Mouse (Mus musculus): ENCODE measurements around the gene Stxbp5l.
"Not testable (repeated sequence)": the region's sequence is repeated elsewhere in the genome, so short reads cannot be mapped to it uniquely, and the experiment has no call there.

Stxbp5l gene

DNA sequence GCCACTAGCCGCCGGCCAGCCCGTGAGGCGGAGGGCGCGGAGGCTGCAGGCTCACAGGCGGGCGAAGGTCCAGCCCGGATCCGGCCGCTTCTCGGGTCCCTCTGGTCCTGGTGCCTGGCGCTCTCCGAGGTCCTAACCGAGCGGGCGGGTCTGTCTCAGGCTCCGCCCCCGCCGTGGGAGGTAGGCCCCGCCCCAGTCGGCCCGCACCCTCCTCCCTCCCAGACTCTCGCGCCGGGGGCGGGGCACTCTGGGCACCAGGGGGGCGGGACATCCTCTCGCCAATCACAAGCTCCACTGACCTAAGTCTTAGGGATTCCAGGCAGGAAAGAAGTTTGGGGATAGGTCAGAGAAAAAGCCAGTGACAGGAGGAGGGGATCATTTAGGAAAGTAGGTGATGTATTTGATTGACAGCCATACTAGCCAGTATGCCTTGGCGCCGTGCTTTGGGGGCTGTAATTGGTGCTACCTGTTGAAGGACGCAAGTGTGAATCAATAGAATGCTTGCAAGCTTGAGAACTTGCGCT is at the start of gene Stxbp5l:
Stxbp5l (minus strand) TSS at position 142 of the 524 bp plus-strand sequence.
- peak; percentile 79 to 81 for DNase-seq (ENCODE audit: low spot score in 2 of 2)

DNA sequence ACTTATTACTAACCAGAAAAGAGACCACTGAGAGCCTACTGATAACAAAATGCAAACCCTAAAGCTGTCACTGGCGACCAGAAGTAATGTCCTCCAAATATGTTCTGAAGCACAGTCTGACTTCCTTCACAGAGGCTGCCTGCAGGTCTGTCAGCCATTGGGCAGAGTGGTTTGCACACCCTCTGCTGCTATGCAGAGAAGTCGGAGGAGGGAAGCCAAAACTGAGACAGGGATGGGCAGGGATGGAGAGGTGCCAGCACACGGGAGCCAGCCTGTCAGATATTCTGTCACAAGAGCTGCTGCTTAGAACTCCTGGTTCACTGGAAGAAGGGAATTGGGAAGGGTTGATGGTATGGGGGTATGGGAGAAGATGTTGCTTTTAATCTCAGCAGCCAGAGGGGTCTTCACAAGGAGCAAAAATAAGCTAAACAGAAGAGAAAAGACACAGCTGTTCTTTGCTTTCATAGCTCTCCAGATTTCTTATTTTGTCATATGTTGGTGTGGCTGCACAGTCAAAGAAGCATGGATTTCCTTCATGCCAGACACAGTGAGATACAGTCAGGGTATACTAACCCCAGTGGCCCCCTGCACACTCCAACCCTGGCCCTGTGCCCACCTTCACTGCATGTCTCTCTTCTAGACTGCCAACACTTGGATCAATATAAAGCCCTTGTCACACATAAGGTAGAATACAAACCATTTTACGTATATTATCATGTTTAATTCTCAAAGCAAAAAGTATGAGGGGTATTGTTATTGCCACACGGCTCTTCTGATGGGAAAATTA is 48.8 kb upstream of the Stxbp5l start:
- DNase-seq (ENCODE audit: low spot score in 2 of 2): no peak

DNA sequence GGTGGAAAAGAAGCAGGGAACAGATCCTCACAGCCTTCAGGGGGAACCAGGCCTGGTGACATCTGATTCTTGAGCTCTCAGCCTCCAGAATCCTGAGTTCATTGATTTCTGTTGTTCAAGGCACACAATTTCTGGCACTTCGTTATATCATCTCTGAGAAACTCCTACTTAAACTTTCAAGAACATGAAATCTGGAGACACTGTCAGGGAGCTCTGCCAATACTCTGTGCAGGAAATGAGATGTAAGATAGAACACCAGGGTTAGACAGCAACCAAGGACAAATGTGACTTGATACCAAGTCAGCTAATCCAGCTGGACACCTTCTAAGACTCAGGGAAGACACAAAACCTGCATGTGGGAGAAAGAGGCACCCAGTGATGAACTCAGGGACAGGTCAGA is 40.7 kb upstream of the Stxbp5l start:
- DNase-seq (ENCODE audit: low spot score in 2 of 2): no peak

DNA sequence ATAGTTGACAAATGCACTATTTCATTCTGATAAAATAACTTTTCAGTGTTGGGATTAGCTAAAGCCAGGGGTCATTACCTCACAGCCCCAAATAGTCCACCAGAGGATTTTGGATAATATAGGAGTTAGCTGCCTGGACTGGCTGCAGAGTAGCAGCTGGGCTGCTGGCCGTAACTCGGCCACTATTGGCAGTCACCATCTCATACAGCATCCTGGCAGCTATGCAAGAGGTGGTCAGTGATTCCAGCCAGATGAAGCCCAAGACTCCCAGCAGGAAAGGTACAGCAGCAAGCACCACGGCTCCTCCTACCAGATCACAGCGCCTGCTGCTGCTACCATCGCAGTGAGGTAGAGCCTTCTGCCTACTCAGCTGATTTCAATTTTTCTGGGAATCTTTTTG is 38.1 kb upstream of the Stxbp5l start:
- DNase-seq (ENCODE audit: low spot score in 2 of 2): no peak

DNA sequence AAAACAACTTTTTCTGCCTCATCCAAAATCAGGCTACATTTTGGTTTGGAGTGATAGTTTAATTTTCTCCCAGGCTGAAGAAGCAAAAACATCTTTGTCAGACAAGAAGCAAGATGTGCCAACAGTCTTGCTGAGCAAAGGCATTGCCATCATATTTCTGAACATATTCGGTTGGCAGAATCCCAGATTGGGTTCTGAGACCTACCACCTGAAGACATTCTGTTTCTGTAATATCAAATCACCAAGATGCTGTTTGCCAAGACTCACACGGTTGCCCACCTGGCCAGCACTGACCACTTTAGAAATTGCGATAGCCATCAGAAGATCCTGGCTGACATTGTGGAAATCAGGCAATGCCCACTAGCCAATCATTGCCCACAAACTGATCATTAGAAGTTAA is 37.1 kb upstream of the Stxbp5l start:
- no peak for DNase-seq (ENCODE audit: low spot score in 2 of 2)

DNA sequence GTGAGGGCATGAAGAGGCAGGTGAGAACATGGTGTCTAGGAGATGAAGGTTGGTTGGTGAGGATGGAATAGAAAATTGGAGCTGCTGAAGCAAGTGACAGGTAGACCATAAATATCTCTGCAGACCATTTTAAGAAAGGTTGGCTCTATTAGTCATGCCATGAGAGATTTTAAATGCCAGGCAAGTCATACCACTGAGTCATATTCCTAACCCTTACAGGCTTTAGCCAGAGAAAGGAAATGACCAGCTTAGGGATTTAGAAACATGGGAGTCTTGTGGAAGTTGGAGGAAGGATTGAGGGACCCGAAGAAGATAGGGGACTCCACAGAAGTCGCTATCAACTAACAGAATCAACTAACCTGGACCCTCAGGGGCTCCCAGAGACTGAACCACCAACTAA is 35.8 kb upstream of the Stxbp5l start:
- DNase-seq (ENCODE audit: low spot score in 2 of 2): no peak

DNA sequence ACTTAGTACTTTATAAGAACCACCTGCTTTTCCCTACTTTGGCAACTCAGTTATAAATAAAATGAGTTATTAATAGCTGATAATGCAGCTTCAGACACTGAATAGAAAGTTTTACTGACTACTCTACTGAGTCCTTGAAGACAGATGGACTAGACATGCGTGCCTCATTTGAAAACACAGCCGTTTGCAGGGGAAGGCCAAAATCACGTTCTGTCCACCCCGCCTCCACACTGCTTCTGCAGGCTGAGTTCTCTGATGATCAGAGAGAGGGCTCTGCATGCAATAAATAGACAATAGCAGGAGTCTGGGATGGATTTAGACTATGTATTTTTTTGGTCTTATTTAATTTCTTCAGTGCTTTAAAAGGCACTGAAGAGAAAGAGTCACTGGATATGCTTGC is 20.8 kb upstream of the Stxbp5l start:
- DNase-seq (ENCODE audit: low spot score in 2 of 2): no peak

DNA sequence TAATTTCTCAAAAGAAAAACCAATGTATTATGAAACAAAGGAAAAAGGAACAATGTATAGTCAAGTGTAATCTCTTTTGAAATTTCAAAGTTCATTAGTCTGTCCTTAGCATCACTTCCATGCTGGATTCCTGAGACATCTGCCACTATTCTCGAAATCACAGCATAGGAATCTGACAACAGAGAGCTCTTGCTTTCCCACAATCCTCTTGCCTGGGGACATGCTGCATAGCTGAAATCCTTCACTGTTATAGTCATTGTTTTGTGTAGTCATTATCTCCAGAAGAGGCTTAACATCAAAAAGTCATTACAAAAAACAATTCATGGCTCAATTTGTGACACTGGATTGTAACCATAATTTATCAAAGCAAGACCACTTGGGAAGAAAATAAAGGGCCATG is 20.2 kb upstream of the Stxbp5l start:
- DNase-seq (ENCODE audit: low spot score in 2 of 2): no peak

DNA sequence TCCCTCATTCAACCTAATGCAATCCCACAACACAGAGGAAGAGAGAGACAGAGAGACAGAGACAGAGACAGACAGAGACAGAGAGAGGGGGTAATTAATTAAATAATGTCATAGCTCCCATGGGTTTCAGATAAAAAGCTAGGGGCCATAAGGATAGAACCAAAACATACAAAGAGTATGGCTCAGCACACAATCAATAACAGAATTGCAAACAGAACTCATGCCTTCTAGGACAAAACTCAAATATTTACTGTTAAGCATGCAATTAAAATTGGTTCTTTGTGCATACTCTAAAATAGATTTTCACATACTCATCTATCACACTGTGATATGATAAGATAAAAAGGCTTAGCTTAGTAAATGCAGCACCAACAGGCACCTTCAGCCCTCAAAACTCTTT is 5.2 kb upstream of the Stxbp5l start:
- no peak for DNase-seq (ENCODE audit: low spot score in 2 of 2)

DNA sequence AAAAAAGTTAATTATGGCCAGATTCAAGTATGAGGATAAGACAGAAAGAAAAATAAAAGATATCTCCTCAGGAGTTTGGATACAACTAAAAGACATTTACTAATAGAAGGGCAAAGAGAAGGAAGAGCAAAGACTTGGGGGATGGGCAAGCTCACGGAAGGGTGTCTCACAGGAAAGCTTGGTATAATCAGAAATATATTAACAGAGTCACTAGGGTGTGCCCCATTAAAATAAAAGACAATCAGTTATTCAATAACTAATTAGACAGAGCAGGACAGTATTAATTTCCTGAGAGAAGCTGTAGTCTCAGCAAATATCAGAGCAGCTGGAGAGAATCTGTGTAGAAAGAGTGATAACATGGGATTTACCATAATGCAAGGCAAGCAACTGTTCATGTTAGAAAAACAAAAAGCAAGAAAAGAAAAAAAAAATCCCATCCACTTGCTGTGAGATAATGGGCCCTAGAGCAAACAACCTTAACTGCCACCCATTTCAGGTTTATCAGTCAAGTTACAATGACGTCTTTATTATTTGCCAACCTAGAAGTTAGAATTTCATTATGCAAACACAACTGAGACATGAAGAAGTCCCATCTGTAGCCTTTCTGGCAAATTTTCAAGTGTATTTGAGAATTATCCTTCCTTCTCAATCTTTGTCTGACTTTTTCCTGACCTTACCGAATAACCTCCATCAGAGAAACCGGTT is 4.6 kb upstream of the Stxbp5l start:
- DNase-seq (ENCODE audit: low spot score in 2 of 2): no peak

DNA sequence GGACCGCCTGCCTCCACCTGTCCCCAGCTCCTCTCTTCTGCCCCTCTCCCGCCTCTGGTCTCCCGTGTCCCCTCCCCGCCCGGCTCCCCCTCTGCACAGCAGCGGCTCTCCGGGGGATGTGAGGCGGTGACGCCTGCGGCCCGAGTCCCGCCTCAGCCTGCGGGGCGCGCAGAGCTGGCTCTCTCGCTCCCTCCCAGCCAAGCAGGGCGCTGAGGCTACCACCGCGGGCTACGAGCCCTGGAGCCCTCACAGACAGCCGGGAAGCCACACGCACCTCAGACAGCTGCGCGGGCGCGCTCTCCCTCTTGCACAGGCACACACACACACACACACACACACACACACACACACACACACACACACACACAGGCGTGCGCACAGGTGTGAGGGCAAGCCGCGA is 393 bp downstream of the Stxbp5l start:
- peak in 1 of 2 experiments; percentile 11 for DNase-seq (ENCODE audit: low spot score in 2 of 2)

DNA sequence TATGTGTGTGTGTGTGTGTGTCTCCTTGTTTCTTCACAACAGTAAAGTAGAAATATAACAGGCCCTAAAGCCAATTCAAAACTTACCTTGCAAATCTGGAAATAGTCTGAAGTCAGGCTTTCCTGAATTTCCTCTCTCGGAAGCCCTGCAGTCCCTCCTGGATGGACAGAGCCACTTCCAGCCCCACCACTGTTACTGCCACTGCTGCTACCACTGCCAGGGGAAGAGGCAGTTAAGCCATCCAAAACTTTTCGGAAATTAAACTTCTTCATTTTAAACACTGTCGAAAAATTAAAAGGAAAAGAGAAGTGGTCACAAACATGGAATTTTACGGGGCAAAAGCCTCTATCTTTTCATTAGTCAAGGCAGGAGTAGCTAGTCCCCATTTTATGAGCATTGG is 1.3 kb downstream of the Stxbp5l start:
- DNase-seq (ENCODE audit: low spot score in 2 of 2): no peak

DNA sequence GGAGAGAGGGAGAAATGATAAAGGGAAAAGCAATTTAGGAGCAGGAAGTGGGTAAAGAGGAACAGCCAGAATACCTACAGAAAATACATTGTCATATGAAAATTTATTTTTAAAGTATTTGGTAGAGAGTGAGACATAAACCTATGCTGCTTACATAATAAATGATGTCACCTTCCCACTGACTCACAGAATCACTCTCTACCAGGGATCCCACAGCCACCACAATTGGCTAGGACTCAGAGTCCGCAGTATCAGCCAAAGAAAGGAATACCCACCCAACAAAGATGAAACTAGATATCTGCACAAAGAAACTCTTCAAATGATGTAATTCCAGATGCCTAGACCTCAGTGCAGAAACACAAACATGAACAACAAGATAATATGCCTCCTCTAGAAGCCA is 12.0 kb downstream of the Stxbp5l start:
- no peak for DNase-seq (ENCODE audit: low spot score in 2 of 2)

DNA sequence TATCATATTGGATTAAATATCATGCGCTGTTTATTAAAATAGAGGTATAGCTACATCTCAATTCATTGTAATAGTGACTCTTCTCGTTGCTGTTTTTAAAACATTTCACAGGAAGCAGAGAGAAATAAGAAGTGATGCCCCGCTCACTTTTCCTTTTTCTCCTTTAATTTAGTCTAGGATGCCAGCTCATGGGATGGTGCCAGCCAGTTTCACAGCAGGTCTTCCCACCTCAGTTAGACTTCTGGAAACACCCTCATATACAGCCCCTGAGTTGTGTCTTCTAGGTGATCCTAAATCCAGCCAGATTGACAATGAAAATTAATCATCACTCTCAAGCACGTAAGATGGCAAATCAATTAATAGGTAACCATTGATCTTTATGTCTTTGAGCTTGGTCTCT is 17.3 kb downstream of the Stxbp5l start:
- DNase-seq (ENCODE audit: low spot score in 2 of 2): no peak

DNA sequence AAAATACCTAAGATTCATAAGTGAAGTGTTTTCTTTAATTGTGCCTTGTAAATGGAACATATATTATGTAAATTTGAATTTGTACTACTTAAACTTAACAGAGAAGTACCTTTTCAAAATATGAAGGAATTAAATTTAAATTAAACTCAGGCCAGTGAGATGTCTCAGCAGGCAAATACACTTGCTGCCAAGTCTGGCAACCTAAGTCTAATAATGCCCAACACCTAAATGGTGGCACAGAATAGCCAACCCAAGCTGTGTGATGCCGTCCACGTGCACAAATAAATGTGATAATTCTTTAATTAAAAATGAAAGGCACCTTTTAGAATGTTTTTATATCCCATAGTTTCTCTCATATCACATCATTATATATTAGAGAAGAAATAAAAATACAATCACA is 20.8 kb downstream of the Stxbp5l start:
- no peak for DNase-seq (ENCODE audit: low spot score in 2 of 2)

DNA sequence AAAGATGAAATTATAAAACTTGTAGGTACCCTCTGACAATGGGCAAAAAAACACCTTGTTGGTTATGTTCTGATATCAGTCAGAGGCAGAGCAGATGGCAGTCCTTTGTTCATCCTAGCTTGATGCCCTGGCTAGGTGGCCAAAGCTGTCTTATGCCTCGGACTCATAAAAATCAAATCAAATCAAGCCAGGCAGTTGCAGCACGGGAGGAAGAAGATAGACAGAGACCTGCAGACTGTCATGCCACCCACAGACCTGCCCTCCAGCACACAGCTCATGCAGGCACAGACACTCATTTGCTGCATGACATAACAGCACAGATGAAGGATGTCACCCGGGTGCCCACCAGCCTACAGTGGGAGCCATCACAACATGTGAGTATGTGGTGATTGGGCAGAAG is 29.1 kb downstream of the Stxbp5l start:
- DNase-seq (ENCODE audit: low spot score in 2 of 2): no peak

DNA sequence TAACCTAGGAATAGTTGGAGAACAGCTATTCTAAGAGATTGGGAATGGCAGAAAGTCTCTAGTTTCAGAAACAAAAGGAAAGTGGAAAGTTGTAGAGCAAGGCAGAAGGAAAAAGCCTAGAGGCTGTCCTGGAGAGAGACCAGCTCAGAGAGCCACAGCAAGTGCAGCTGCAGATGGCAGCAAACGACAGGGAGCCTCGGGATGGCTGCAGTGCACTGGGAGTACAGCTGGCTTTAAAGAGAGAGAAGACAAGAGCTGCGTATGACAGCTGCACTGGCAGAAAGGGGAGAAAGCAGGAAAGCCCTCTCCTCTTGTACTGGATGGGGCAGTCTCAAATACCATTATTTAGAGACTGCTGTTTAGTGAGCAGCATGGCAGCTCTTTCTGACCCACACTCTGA is 37.7 kb downstream of the Stxbp5l start:
- no peak for DNase-seq (ENCODE audit: low spot score in 2 of 2)

DNA sequence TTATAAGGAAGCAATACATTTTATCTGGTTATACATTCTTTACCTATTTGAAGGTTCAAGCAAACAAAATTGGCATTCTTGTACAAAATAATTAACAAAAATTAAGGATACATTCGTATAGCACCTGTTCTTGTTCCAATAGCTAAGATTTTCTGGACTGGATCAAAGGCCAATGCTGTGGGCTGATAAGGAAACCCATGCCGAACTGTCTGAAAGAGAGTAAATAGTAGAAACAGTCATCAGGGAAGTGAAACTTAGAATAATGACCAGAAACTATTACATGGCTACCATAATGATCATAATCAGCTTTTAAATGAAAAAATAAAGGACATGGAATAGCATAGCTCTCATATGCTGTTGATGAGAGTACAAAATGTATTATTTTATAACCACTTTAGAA is 39.8 kb downstream of the Stxbp5l start:
- DNase-seq (ENCODE audit: low spot score in 2 of 2): no peak

DNA sequence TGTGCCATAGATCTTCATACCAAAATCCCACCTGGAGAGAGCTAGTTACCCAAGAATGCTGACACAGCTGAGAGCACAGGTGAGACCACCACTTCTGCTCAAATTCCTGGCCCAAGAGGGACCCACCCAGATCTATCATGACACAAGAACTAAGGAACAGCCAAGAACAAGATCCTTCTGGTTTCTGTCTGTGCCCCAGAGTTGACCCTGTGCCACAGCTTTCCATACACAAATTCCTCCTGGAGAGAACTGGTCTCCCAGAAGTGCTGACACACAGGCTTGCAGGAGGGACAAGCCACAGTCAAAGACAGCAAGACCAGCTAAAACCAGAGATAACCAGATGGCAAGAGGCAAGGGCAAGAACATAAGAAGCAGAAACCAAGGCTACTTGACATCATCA is 43.3 kb downstream of the Stxbp5l start:
- not testable (repeated sequence) for DNase-seq (ENCODE audit: low spot score in 2 of 2)

DNA sequence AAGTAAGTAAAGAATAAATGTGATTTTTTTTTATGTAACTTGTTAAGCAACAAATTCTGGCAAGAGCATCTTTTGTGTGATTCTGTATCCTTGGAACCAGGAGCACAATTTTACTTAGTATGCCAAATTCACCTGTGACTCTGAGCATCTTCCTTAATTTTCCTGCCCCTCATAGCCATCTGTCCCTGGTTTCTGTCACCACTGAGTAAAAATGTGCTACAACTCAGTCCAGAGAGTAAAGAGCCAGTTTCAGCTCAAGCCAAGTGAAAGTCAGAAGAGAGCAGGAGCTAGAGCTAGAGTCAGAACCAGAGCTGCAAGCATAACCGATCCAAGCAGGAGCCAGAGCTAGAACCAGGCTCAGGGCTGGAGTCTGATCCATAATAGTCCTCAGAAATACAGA is 46.6 kb downstream of the Stxbp5l start:
- no peak for DNase-seq (ENCODE audit: low spot score in 2 of 2)

DNA sequence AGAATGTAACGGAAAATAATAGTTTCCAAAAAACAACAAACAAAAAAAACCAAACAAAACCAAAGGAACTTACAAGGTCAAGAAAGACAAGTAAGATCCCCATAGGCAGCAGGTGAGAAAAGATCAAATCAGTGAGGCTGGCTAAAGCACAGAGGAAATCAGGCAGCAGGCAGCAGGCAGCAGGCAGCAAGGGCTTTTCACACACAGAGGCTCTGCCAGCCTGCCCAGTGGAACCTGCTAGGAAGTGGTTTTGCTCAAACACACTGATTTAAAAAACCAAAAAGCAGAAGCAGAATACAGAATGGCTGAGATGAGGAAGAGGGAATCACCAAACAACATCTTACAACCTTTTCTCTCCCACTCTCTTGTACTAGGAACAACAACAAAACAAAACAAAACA is 47.2 kb downstream of the Stxbp5l start:
- DNase-seq (ENCODE audit: low spot score in 2 of 2): no peak

DNA sequence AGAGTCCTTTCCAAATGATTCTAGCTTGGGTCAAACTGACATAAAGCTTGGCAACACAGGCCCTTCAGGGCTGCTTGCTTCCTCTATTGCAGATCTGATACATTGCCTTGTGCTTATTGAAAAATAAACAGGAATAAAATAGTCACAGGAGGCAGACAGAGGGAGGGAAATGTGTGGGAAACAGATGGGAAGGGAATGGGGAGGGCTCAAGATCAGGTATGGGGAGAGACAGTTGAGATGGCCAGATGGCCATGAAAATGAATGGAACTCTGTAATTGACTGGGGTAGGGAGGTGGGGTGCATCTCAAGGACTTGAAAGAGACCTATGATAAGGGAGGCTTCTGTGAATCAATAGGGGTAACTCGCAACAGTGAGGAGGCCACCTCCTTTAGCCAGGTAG is 80.3 kb downstream of the Stxbp5l start:
- no peak for DNase-seq (ENCODE audit: low spot score in 2 of 2)

DNA sequence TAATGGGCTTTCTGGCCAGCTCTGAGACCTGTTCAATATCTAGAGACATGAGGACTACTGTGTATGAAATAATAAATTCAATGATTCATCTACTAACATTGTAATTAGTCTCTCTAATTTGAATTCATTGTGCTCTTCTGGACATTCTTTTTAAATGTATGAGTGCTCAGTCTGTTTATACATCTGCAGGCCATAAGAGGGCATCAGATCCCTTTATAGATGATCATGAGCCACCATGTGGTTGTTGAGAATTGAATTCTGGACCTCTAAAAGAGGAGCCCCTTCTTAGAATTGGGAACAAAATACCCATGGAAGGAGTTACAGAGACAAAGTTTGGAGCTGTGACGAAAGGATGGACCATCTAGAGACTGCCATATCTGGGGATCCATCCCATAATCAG is 92.2 kb downstream of the Stxbp5l start:
- DNase-seq (ENCODE audit: low spot score in 2 of 2): no peak
